ENCODE assay signal across 8 mouse cellular contexts in the genomic region with DNA sequence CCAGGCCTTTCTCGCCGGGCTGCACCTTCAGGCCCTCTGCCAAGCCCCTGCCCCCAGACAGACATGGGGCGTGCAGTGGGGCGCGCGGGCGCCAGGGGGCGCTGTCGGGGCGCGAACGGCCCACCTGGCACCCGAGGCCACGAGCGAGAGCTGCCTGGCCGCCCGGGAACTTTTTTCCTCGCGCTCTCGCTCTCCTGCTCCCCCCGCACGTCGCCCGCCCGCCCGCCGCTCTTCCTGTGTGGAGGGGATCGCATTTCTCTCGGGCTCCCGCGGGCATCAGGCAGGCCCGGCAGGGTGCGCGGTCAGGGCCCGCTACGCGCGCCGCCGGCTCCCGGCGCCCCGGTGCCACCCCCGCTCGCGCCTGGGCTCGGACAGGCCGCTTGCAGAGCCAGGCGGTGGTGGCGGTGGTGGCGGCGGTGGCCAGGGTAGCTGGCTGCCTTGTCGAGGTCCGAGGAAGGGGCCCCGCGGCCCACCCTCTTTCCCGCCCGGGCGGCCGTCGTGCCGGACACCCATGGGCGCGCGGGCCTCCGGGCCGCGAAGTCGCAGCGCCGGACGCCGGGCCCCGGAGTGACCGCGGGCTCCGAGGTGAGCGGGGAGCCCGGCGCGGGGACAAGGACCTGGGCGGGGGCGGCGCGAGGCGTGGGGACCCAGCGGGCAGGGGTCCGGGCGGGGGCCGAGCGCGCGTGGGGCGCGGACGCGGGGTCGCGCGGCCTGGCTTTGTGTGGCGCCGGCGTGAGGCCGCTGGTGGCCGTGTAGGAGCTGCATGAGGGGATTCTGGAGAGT. TPM values are rescaled to one million over a fixed set of nuclear protein-coding genes. Genes with fewer than 3 reads are reported as not detected.
A peak's percentile ranks its signal among the peaks of the same experiment; 100 is the strongest.
DNase-seq lines count a peak whose midpoint lies in the region; ATAC-seq and TF ChIP-seq lines count a peak whose summit lies in the region.

Rai1 (plus strand) TSS at position 204 of the 783 bp plus-strand sequence.

- peak; percentile 72 for ATAC-seq in heart, embryonic 11.5 days (replicated peaks; ENCODE audit: insufficient number of reproducible peaks, low FRiP score, low TSS enrichment)
- peak; percentile 82 for ATAC-seq in kidney, embryonic 16.5 days (ENCODE audit: low FRiP score, low TSS enrichment)
- peak; percentile 40 for ATAC-seq in monocyte, adult 5-6 weeks (replicated peaks; ENCODE audit: insufficient number of reproducible peaks, low FRiP score, low TSS enrichment, poor library complexity, severe bottlenecking)

- no peak for TF ChIP-seq POLR2A in liver, adult 2 months (IDR thresholded peaks at IDR 0.05; ENCODE audit: extremely low read depth, insufficient read depth, low read length)

- peak within 1 kb of the TSS; percentile 88 for H3K4me3 ChIP-seq in erythroblast, embryonic 14.5 days (replicated peaks)
- H3K4me3 ChIP-seq in heart, embryonic 11.5 days (ENCODE audit: low read depth, low read length): peak within 1 kb of the TSS; percentile 95
- H3K4me3 ChIP-seq in kidney, embryonic 16.5 days (ENCODE audit: low read length): peak within 1 kb of the TSS; percentile 90
- H3K4me3 ChIP-seq in liver, adult 2 months (ENCODE audit: insufficient read depth, low read depth, low read length): peak within 1 kb of the TSS; percentile 91

- H3K27me3 ChIP-seq in erythroblast, embryonic 14.5 days (ENCODE audit: control insufficient read depth): no peaks in the 10 kb centered on the region
- no peaks in the 10 kb centered on the region for H3K27me3 ChIP-seq in heart, embryonic 11.5 days (ENCODE audit: control insufficient read depth, insufficient read depth, low read length)
- H3K27me3 ChIP-seq in kidney, embryonic 16.5 days (ENCODE audit: insufficient read depth, low read length): no peaks in the 10 kb centered on the region
- H3K27me3 ChIP-seq in liver, adult 2 months (ENCODE audit: control insufficient read depth, insufficient read depth, low read length): no peaks in the 10 kb centered on the region

- H3K79me2 ChIP-seq in liver, adult 2 months (ENCODE audit: control insufficient read depth, insufficient read depth, low read length): peaks cover 28% of the 10 kb centered on the region; the same call in 1 of the 2 replicates

- H3K4me2 ChIP-seq in heart, embryonic 11.5 days: peak within 1 kb of the TSS; percentile 86
- H3K4me2 ChIP-seq in kidney, embryonic 16.5 days (replicated peaks; ENCODE audit: low read depth, low read length): peak within 1 kb of the TSS; percentile 76

- H3K9ac ChIP-seq in heart, embryonic 11.5 days (ENCODE audit: low read depth, low read length): peak within 1 kb of the TSS; percentile 100
- H3K9ac ChIP-seq in kidney, embryonic 16.5 days (replicated peaks; ENCODE audit: low read length): peak within 1 kb of the TSS; percentile 99
- peak within 1 kb of the TSS; percentile 97 for H3K9ac ChIP-seq in liver, adult 2 months (ENCODE audit: low read depth, low read length)

- peak within 1 kb of the TSS; percentile 99 for H3K27ac ChIP-seq in heart, embryonic 11.5 days (ENCODE audit: low read depth, low read length)
- H3K27ac ChIP-seq in kidney, embryonic 16.5 days (ENCODE audit: low read length): peak within 1 kb of the TSS; percentile 98
- H3K27ac ChIP-seq in liver, adult 2 months (replicated peaks; ENCODE audit: insufficient read depth, low read depth, low read length): peak within 1 kb of the TSS; percentile 79

- peak; percentile 83 for TF ChIP-seq CTCF in liver, adult 2 months (IDR thresholded peaks at IDR 0.05; ENCODE audit: low read depth, low read length)

- peaks cover 77% of the 10 kb centered on the region for H3K4me1 ChIP-seq in erythroblast, embryonic 14.5 days (ENCODE audit: control insufficient read depth)
- H3K4me1 ChIP-seq in heart, embryonic 11.5 days (ENCODE audit: control insufficient read depth, insufficient read depth, low read length): peaks cover 36% of the 10 kb centered on the region
- peaks cover 39% of the 10 kb centered on the region for H3K4me1 ChIP-seq in kidney, embryonic 16.5 days (ENCODE audit: insufficient read depth, low read length)
- H3K4me1 ChIP-seq in liver, adult 2 months (ENCODE audit: control insufficient read depth, insufficient read depth, low read length): peaks cover 22% of the 10 kb centered on the region

- DNase-seq in 3T3-L1 (ENCODE audit: low read depth, low spot score): peak; percentile 81
- DNase-seq in adrenal gland, postnatal 4 days (ENCODE audit: low spot score in 2 of 2): peak; percentile 87 to 97
- peak; percentile 31 for DNase-seq in liver, adult 2 months (ENCODE audit: extremely low read depth, low read depth, low spot score)
- DNase-seq in spleen, postnatal 36 days (ENCODE audit: low spot score in 2 of 2): peak; percentile 89

- peaks cover 6% of the 10 kb centered on the region for H3K36me3 ChIP-seq in erythroblast, embryonic 14.5 days (ENCODE audit: control insufficient read depth)
- no peaks in the 10 kb centered on the region for H3K36me3 ChIP-seq in heart, embryonic 11.5 days (ENCODE audit: control insufficient read depth, insufficient read depth, low read length)
- no peaks in the 10 kb centered on the region for H3K36me3 ChIP-seq in kidney, embryonic 16.5 days (ENCODE audit: insufficient read depth, low read length)
- H3K36me3 ChIP-seq in liver, adult 2 months (ENCODE audit: control insufficient read depth, insufficient read depth, low read length): no peaks in the 10 kb centered on the region

- under 1% methylated on average over 51 of the region's 105 CpGs for WGBS in heart, embryonic 11.5 days (ENCODE audit: insufficient replicate concordance)
- WGBS in kidney, embryonic 16.5 days: 0% methylated on average over 74 of the region's 105 CpGs
- WGBS in liver, adult 2 months: under 1% methylated on average over 104 of the region's 105 CpGs

- no peaks in the 10 kb centered on the region for H3K9me3 ChIP-seq in erythroblast, embryonic 14.5 days (ENCODE audit: control insufficient read depth, low read length)
- H3K9me3 ChIP-seq in heart, embryonic 11.5 days (replicated peaks; ENCODE audit: control insufficient read depth, low read length): no peaks in the 10 kb centered on the region
- no peaks in the 10 kb centered on the region for H3K9me3 ChIP-seq in kidney, embryonic 16.5 days (ENCODE audit: low read length)

RNA-seq across cellular contexts. Expression of gene Rai1, which starts in this region (rescaled TPM):
- total RNA-seq in adrenal gland, postnatal 4 days (2021): 10 to 100 TPM; 61.4 to 69.8 TPM
- 1.9 and 2.0 TPM in 2 replicates for polyA plus RNA-seq in erythroblast, embryonic 14.5 days (2012)
- polyA plus RNA-seq in heart, embryonic 11.5 days (2014; fragmentation: Nextera tagmentation; extraction: Ambion mirVana): 20.5 and 24.4 TPM in 2 replicates
- polyA plus RNA-seq in kidney, embryonic 16.5 days (2015; fragmentation: Nextera tagmentation; extraction: Ambion mirVana): 21.5 and 24.0 TPM in 2 replicates
- total RNA-seq in liver, adult 2 months (2014; rRNA removed): 2.7 and 3.4 TPM in 2 replicates
- polyA plus RNA-seq in liver, adult 2 months (2012; rRNA removed): 9.0 and 12.9 TPM in 2 replicates
- total RNA-seq in monocyte, adult 5-6 weeks (2017): 4.6 to 18.1 TPM (median 10.3 TPM) in 3 replicates

Comparison
In these comparisons a context has a peak if more than half of its experiments do, and no peak if none do; other contexts are left out.
1. Peak in every context shown above with its lines: DNase-seq, ATAC-seq, H3K4me3 ChIP-seq and H3K27ac ChIP-seq.
2. DNase-seq: peak in every context shown above with its lines; median percentile 92 in adrenal gland, postnatal 4 days; 89 in spleen, postnatal 36 days; 81 in 3T3-L1; 31 in liver, adult 2 months.